In the genomic region with DNA sequence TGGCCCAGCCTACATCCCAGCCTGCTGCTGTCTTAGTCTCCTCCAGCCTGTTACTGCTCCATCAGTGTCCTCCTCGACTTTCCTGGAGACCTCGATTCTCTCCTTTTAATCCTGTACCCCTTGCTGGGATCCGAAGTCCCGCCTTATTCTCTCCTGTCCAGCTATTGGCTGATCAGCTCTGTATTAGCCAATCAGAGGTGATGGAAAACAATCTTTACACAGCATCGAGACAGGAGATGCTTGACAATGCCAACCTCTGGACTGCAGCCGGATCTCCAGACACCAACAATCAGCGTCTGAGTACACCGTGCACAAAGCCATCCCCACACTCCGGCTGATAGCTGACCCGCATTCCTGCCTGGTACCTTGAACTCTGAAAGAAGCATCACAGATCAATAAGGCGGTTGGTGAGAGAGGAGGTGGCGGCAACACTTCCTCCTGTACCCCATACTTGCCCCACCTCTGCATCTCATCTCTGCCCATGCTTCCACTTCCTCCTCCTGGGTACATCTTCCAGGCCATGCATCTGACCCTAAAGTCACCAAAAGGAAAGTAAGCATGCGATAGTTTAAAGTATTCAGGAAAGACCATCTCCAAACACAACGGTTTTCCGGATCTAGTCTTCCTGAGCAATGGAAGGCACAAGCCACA, we compare ENCODE assay signal across 15 mouse cellular contexts.
A peak's percentile ranks its signal among the peaks of the same experiment; 100 is the strongest.
DNase-seq lines count a peak whose midpoint lies in the region; ATAC-seq and TF ChIP-seq lines count a peak whose summit lies in the region.
"Had no signal": no experiment of that assay in that cellular context is flagged by ENCODE, and none has a peak within 500 bp of the region (broad histone marks: within the 10 kb centered on the region; RNA-seq: fewer than 3 reads in every experiment).

No protein-coding gene starts in this region.

- H3K9me3 ChIP-seq in hindbrain, embryonic 11.5 days (ENCODE audit: control insufficient read depth, low read length), result no peaks in the 10 kb centered on the region
- no peaks in the 10 kb centered on the region for H3K9me3 ChIP-seq in hindbrain, embryonic 10.5 days
- H3K9me3 ChIP-seq in forebrain, embryonic 11.5 days (ENCODE audit: control insufficient read depth, low read length), result no peaks in the 10 kb centered on the region
- H3K9me3 ChIP-seq in hindbrain, embryonic 16.5 days (ENCODE audit: control insufficient read depth, low read length), result no peaks in the 10 kb centered on the region
- no peaks in the 10 kb centered on the region for H3K9me3 ChIP-seq in midbrain, postnatal 0 days (ENCODE audit: low read length)
- H3K9me3 ChIP-seq in lung, postnatal 0 days (ENCODE audit: low read length), result no peaks in the 10 kb centered on the region
- H3K9me3 ChIP-seq: G1E; limb, embryonic 15.5 days had no signal

- H3K4me1 ChIP-seq in hindbrain, embryonic 11.5 days (replicated peaks; ENCODE audit: control insufficient read depth, insufficient read depth, low read length), result no peaks in the 10 kb centered on the region
- peaks cover 22% of the 10 kb centered on the region for H3K4me1 ChIP-seq in hindbrain, embryonic 10.5 days (replicated peaks)
- no peaks in the 10 kb centered on the region for H3K4me1 ChIP-seq in forebrain, embryonic 11.5 days (replicated peaks; ENCODE audit: control insufficient read depth, insufficient read depth, low read length)
- no peaks in the 10 kb centered on the region; the same call in 1 of the 2 replicates for H3K4me1 ChIP-seq in hindbrain, embryonic 16.5 days (ENCODE audit: control insufficient read depth, insufficient read depth, low read depth, low read length)
- no peaks in the 10 kb centered on the region for H3K4me1 ChIP-seq in midbrain, postnatal 0 days (ENCODE audit: insufficient read depth, low read length)
- peaks cover 3% of the 10 kb centered on the region; the same call in 1 of the 2 replicates for H3K4me1 ChIP-seq in lung, postnatal 0 days (ENCODE audit: insufficient read depth, low read depth, low read length)

- TF ChIP-seq EP300 in lung, postnatal 0 days (IDR thresholded peaks at IDR 0.05), result no peak

- 58% methylated on average over 15 of the region's 15 CpGs for WGBS in hindbrain, embryonic 11.5 days
- 57% methylated on average over 15 of the region's 15 CpGs for WGBS in hindbrain, embryonic 10.5 days
- 50% methylated on average over 15 of the region's 15 CpGs for WGBS in forebrain, embryonic 11.5 days
- 53% methylated on average over 15 of the region's 15 CpGs for WGBS in hindbrain, embryonic 16.5 days
- 48% methylated on average over 15 of the region's 15 CpGs for WGBS in midbrain, postnatal 0 days
- 52% methylated on average over 15 of the region's 15 CpGs for WGBS in lung, postnatal 0 days

- no peak overlapping the region for H3K4me3 ChIP-seq in hindbrain, embryonic 11.5 days (ENCODE audit: low read depth, low read length)
- no peak overlapping the region for H3K4me3 ChIP-seq in hindbrain, embryonic 10.5 days
- H3K4me3 ChIP-seq in forebrain, embryonic 11.5 days (ENCODE audit: low read depth, low read length), result no peak overlapping the region; the same call in 1 of the 2 replicates
- H3K4me3 ChIP-seq in hindbrain, embryonic 16.5 days (ENCODE audit: low read length), result no peak overlapping the region
- no peak overlapping the region for H3K4me3 ChIP-seq in midbrain, postnatal 0 days (ENCODE audit: low read depth, low read length)
- no peak overlapping the region for H3K4me3 ChIP-seq in lung, postnatal 0 days (ENCODE audit: low read depth, low read length)
- H3K4me3 ChIP-seq: limb, embryonic 15.5 days had no signal

- H3K36me3 ChIP-seq in hindbrain, embryonic 11.5 days (ENCODE audit: control insufficient read depth, insufficient read depth, low read length), result no peaks in the 10 kb centered on the region
- H3K36me3 ChIP-seq in hindbrain, embryonic 10.5 days, result no peaks in the 10 kb centered on the region
- no peaks in the 10 kb centered on the region for H3K36me3 ChIP-seq in forebrain, embryonic 11.5 days (ENCODE audit: control insufficient read depth, insufficient read depth, low read length)
- no peaks in the 10 kb centered on the region for H3K36me3 ChIP-seq in hindbrain, embryonic 16.5 days (ENCODE audit: control insufficient read depth, insufficient read depth, low read length)
- no peaks in the 10 kb centered on the region for H3K36me3 ChIP-seq in midbrain, postnatal 0 days (ENCODE audit: insufficient read depth, low read length)
- no peaks in the 10 kb centered on the region for H3K36me3 ChIP-seq in lung, postnatal 0 days (ENCODE audit: insufficient read depth, low read length)
- H3K36me3 ChIP-seq: G1E; limb, embryonic 15.5 days had no signal

- no peak overlapping the region for H3K27ac ChIP-seq in hindbrain, embryonic 11.5 days (ENCODE audit: low read depth, low read length)
- H3K27ac ChIP-seq in hindbrain, embryonic 10.5 days, result no peak overlapping the region
- no peak overlapping the region for H3K27ac ChIP-seq in forebrain, embryonic 11.5 days (ENCODE audit: low read depth, low read length)
- H3K27ac ChIP-seq in hindbrain, embryonic 16.5 days (ENCODE audit: low read depth, low read length), result no peak overlapping the region
- H3K27ac ChIP-seq in midbrain, postnatal 0 days (ENCODE audit: low read depth, low read length), result no peak overlapping the region
- H3K27ac ChIP-seq in lung, postnatal 0 days (ENCODE audit: low read length), result no peak overlapping the region
- H3K27ac ChIP-seq: limb, embryonic 15.5 days had no signal

- no peak for TF ChIP-seq CTCF in midbrain, postnatal 0 days (IDR thresholded peaks at IDR 0.05)
- TF ChIP-seq CTCF in lung, postnatal 0 days (IDR thresholded peaks at IDR 0.05), result no peak

- no peak overlapping the region for H3K4me2 ChIP-seq in hindbrain, embryonic 11.5 days (replicated peaks; ENCODE audit: low read depth, low read length)
- H3K4me2 ChIP-seq in forebrain, embryonic 11.5 days (ENCODE audit: low read depth, low read length, severe bottlenecking), result no peak overlapping the region
- 0 out of 2 replicates have a peak overlapping the region, but pooled peaks have one; percentile 9 for H3K4me2 ChIP-seq in hindbrain, embryonic 16.5 days (ENCODE audit: low read length)
- 0 out of 2 replicates have a peak overlapping the region, but pooled peaks have one; percentile 0 for H3K4me2 ChIP-seq in midbrain, postnatal 0 days (ENCODE audit: low read depth, low read length, poor library complexity, severe bottlenecking)
- H3K4me2 ChIP-seq in lung, postnatal 0 days (replicated peaks; ENCODE audit: low read depth, low read length), result no peak overlapping the region
- H3K4me2 ChIP-seq: limb, embryonic 15.5 days had no signal

- no peaks in the 10 kb centered on the region for H3K27me3 ChIP-seq in hindbrain, embryonic 11.5 days (ENCODE audit: control insufficient read depth, insufficient read depth, low read length)
- H3K27me3 ChIP-seq in hindbrain, embryonic 10.5 days (ENCODE audit: insufficient read depth, poor library complexity, severe bottlenecking), result peaks cover 6% of the 10 kb centered on the region; the same call in 1 of the 2 replicates
- no peaks in the 10 kb centered on the region for H3K27me3 ChIP-seq in forebrain, embryonic 11.5 days (ENCODE audit: control insufficient read depth, insufficient read depth, low read length)
- H3K27me3 ChIP-seq in hindbrain, embryonic 16.5 days (replicated peaks; ENCODE audit: control insufficient read depth, insufficient read depth, low read length), result no peaks in the 10 kb centered on the region
- H3K27me3 ChIP-seq in midbrain, postnatal 0 days (ENCODE audit: insufficient read depth, low read length), result no peaks in the 10 kb centered on the region
- H3K27me3 ChIP-seq in lung, postnatal 0 days (replicated peaks; ENCODE audit: insufficient read depth, low read length), result no peaks in the 10 kb centered on the region
- H3K27me3 ChIP-seq: limb, embryonic 15.5 days had no signal

- ATAC-seq in hindbrain, embryonic 11.5 days (ENCODE audit: low FRiP score), result 0 out of 2 replicates have a peak, but pooled peaks have one; percentile 33
- 0 out of 2 replicates have a peak, but pooled peaks have one; percentile 46 for ATAC-seq in forebrain, embryonic 11.5 days (replicated peaks; ENCODE audit: low FRiP score)
- ATAC-seq in hindbrain, embryonic 16.5 days, result no peak
- ATAC-seq in midbrain, postnatal 0 days (ENCODE audit: low FRiP score), result no peak
- ATAC-seq in lung, postnatal 0 days, result no peak

- no peak for DNase-seq in hindbrain, embryonic 11.5 days (ENCODE audit: low spot score)
- DNase-seq in hindbrain, embryonic 10.5 days (ENCODE audit: low spot score), result no peak
- no peak for DNase-seq in forebrain, embryonic 11.5 days (ENCODE audit: low spot score)
- peak; percentile 14 for DNase-seq in midbrain, postnatal 0 days (ENCODE audit: low spot score)
- no peak for DNase-seq in lung, postnatal 0 days (ENCODE audit: low spot score)
- no peak for DNase-seq in frontal cortex, postnatal 25 days (ENCODE audit: low spot score in 2 of 2)
- DNase-seq in kidney, adult 18-20 months, result no peak
- DNase-seq: cerebellum, adult 11 months; heart, postnatal 4 days; kidney, adult 9 months; lung, adult 18-20 months; thymus, postnatal 25 days had no signal

- no peak overlapping the region for H3K9ac ChIP-seq in hindbrain, embryonic 11.5 days (ENCODE audit: low read depth, low read length)
- no peak overlapping the region for H3K9ac ChIP-seq in forebrain, embryonic 11.5 days (ENCODE audit: low read length)
- H3K9ac ChIP-seq in hindbrain, embryonic 16.5 days (ENCODE audit: low read depth, low read length), result no peak overlapping the region
- H3K9ac ChIP-seq in midbrain, postnatal 0 days (replicated peaks; ENCODE audit: low read length, poor library complexity, severe bottlenecking), result no peak overlapping the region
- no peak overlapping the region for H3K9ac ChIP-seq in lung, postnatal 0 days (replicated peaks; ENCODE audit: low read depth)
- H3K9ac ChIP-seq: limb, embryonic 15.5 days had no signal

Comparison
In these comparisons a context has a peak if more than half of its experiments do, and no peak if none do; other contexts are left out.
1. ATAC-seq: peak in hindbrain, embryonic 11.5 days (single experiment) and forebrain, embryonic 11.5 days (single experiment); none in hindbrain, embryonic 16.5 days (single experiment), midbrain, postnatal 0 days (single experiment) and lung, postnatal 0 days (single experiment).
2. H3K4me2 ChIP-seq: peak in hindbrain, embryonic 16.5 days (single experiment) and midbrain, postnatal 0 days (single experiment); none in hindbrain, embryonic 11.5 days (single experiment), forebrain, embryonic 11.5 days (single experiment) and lung, postnatal 0 days (single experiment).